Mouse (Mus musculus) MEL (cell line): ENCODE measurements around the gene Foxg1. TPM values are rescaled to one million over a fixed set of nuclear protein-coding genes. Genes with fewer than 3 reads are reported as not detected.

Experiments used
- DNase-seq: peaks from one replicate; pipeline ENCODE4 v3.0.0; 2011; ENCODE audit warnings: low read depth, low spot score
- H3K27ac ChIP-seq: 2 replicates; pipeline ENCODE4 v1.5.1; 2012; ENCODE audit warnings: low read depth, mild to moderate bottlenecking, control low read depth, low read length, moderate library complexity; ENCODE audit not compliant: control insufficient read depth
- H3K27me3 ChIP-seq, 2 experiments: fragments of 150-350 bp in 1 of 2; sonication (generic) in 1 of 2; 2 replicates each; pipeline ENCODE4 v1.6.1; 2012; ENCODE audit warnings: low read length in 2 of 2, mild to moderate bottlenecking in 2 of 2, improper control_type of control experiment in 1 of 2, moderate library complexity in 1 of 2; ENCODE audit not compliant: insufficient read depth in 2 of 2, control insufficient read depth in 1 of 2
- H3K36me3 ChIP-seq, 2 experiments: 2 replicates each; pipeline ENCODE4 v1.6.1; 2012 to 2014; ENCODE audit warnings: low read length in 2 of 2, improper control_type of control experiment in 1 of 2, inconsistent platforms in 1 of 2, mild to moderate bottlenecking in 1 of 2; ENCODE audit not compliant: insufficient read depth in 2 of 2, control insufficient read depth in 1 of 2
- H3K4me1 ChIP-seq, 2 experiments: fragments of 150-350 bp in 1 of 2; sonication (generic) in 1 of 2; 2 replicates each; pipeline ENCODE4 v1.6.1; 2012; ENCODE audit warnings: low read length in 2 of 2, improper control_type of control experiment in 1 of 2, mild to moderate bottlenecking in 1 of 2; ENCODE audit not compliant: insufficient read depth in 2 of 2, control insufficient read depth in 1 of 2
- H3K4me3 ChIP-seq, 2 experiments: fragments of 150-350 bp in 1 of 2; sonication (generic) in 1 of 2; 2 replicates each; pipeline ENCODE4 v1.5.1; 2012; ENCODE audit warnings: low read depth in 2 of 2, low read length in 2 of 2, mild to moderate bottlenecking in 2 of 2, moderate library complexity in 2 of 2, control low read depth in 1 of 2, improper control_type of control experiment in 1 of 2; ENCODE audit not compliant: control insufficient read depth in 1 of 2, insufficient read depth in 1 of 2
- H3K79me2 ChIP-seq: 2 replicates; pipeline ENCODE4 v1.6.1; 2012; ENCODE audit warnings: mild to moderate bottlenecking, low read length, moderate library complexity; ENCODE audit not compliant: control insufficient read depth, poor library complexity, insufficient read depth
- H3K9ac ChIP-seq: 2 replicates; pipeline ENCODE4 v1.6.1; 2012; ENCODE audit warnings: low read depth, mild to moderate bottlenecking, control low read depth, low read length, moderate library complexity; ENCODE audit not compliant: control insufficient read depth, poor library complexity, severe bottlenecking
- H3K9me3 ChIP-seq: fragments of 150-350 bp; sonication (generic); replicated peaks from 2 replicates; pipeline ENCODE4 v1.6.1; 2012; ENCODE audit warnings: mild to moderate bottlenecking, low read length, improper control_type of control experiment, moderate library complexity; ENCODE audit not compliant: insufficient read depth
- CHD1 ChIP-seq: IDR thresholded peaks from 2 replicates; pipeline ENCODE4 v1.6.1; 2012; ENCODE audit warnings: low read depth, mild to moderate bottlenecking, inconsistent platforms, low read length, improper control_type of control experiment
- E2F4 ChIP-seq: IDR thresholded peaks from 2 replicates; pipeline ENCODE4 v1.6.1; 2011; ENCODE audit warnings: low read depth, low read length, improper control_type of control experiment, borderline replicate concordance
- ELF1 ChIP-seq: IDR thresholded peaks from 2 replicates; pipeline ENCODE4 v1.6.1; 2014; ENCODE audit warnings: low read depth, mild to moderate bottlenecking, inconsistent platforms, low read length, improper control_type of control experiment, moderate library complexity
- GATA1 ChIP-seq: IDR thresholded peaks from 2 replicates; pipeline ENCODE4 v1.6.1; 2011; ENCODE audit warnings: low read depth, low read length, improper control_type of control experiment
- KAT2A ChIP-seq: conservative IDR thresholded peaks from 2 replicates; pipeline ENCODE4 v1.6.1; 2012; ENCODE audit warnings: low read depth, low read length, improper control_type of control experiment, inconsistent platforms
- MAX ChIP-seq: IDR thresholded peaks from 2 replicates; pipeline ENCODE4 v1.6.1; 2011; ENCODE audit warnings: low read length, improper control_type of control experiment
- MEF2A ChIP-seq: IDR thresholded peaks from 2 replicates; pipeline ENCODE4 v1.6.1; 2014; ENCODE audit warnings: low read depth, mild to moderate bottlenecking, inconsistent platforms, low read length, improper control_type of control experiment; ENCODE audit not compliant: poor library complexity, insufficient replicate concordance, severe bottlenecking; ENCODE audit errors: extremely low read depth
- MYC ChIP-seq: IDR thresholded peaks from 2 replicates; pipeline ENCODE4 v1.6.1; 2011; ENCODE audit warnings: low read depth, mild to moderate bottlenecking, low read length, improper control_type of control experiment, moderate library complexity
- NELFE ChIP-seq: IDR thresholded peaks from 2 replicates; pipeline ENCODE4 v1.6.1; 2011; ENCODE audit warnings: low read depth, low read length, improper control_type of control experiment
- POLR2A ChIP-seq, 2 experiments: IDR thresholded peaks; 2 replicates each; pipeline ENCODE4 v1.6.1; 2011 to 2012; ENCODE audit warnings: low read length in 2 of 2, mild to moderate bottlenecking in 2 of 2, control low read depth in 1 of 2, improper control_type of control experiment in 1 of 2, low read depth in 1 of 2, moderate library complexity in 1 of 2; ENCODE audit not compliant: control insufficient read depth in 1 of 2, insufficient read depth in 1 of 2, poor library complexity in 1 of 2
- POLR2AphosphoS2 ChIP-seq: IDR thresholded peaks from 2 replicates; pipeline ENCODE4 v1.6.1; 2011; ENCODE audit warnings: low read length, improper control_type of control experiment
- POLR2AphosphoS5 ChIP-seq: IDR thresholded peaks from 2 replicates; pipeline ENCODE4 v1.6.1; 2012; ENCODE audit warnings: low read depth, borderline replicate concordance, mild to moderate bottlenecking, inconsistent platforms, low read length, moderate library complexity, mixed read lengths
- RCOR1 ChIP-seq: IDR thresholded peaks from 2 replicates; pipeline ENCODE4 v1.6.1; 2012; ENCODE audit warnings: low read depth, mild to moderate bottlenecking, inconsistent platforms, low read length, improper control_type of control experiment
- SMC3 ChIP-seq: IDR thresholded peaks from 2 replicates; pipeline ENCODE4 v1.6.1; 2011; ENCODE audit warnings: low read depth, low read length, improper control_type of control experiment
- TAL1 ChIP-seq: IDR thresholded peaks from 2 replicates; pipeline ENCODE4 v1.6.1; 2012; ENCODE audit warnings: mild to moderate bottlenecking, inconsistent platforms, low read length, moderate library complexity, mixed read lengths
- TBP ChIP-seq: IDR thresholded peaks from 2 replicates; pipeline ENCODE4 v1.8.0; 2011; ENCODE audit warnings: low read depth, low read length, improper control_type of control experiment
- UBTF ChIP-seq: IDR thresholded peaks from 2 replicates; pipeline ENCODE4 v1.6.1; 2012; ENCODE audit warnings: low read depth, mild to moderate bottlenecking, inconsistent platforms, low read length, improper control_type of control experiment, moderate library complexity, borderline replicate concordance; ENCODE audit not compliant: insufficient read depth
- ZC3H11A ChIP-seq: IDR thresholded peaks from 2 replicates; pipeline ENCODE4 v1.6.1; 2012; ENCODE audit warnings: low read depth, mild to moderate bottlenecking, inconsistent platforms, low read length, improper control_type of control experiment
- polyA plus RNA-seq, 2 experiments: library from polyadenylated mRNA; stranded (reverse) in 1 of 2; unstranded in 1 of 2; fragments of >175 nt in 1 of 2; fragments of >200 nt in 1 of 2; gene quantifications; 2 replicates each; pipeline versions ENCODE4 v1.2.1 to v1.2.4; 2012; ENCODE audit warnings: low replicate concordance in 2 of 2, low read depth in 1 of 2; ENCODE audit not compliant: insufficient read length in 2 of 2, insufficient read depth in 1 of 2, missing spikeins in 1 of 2
- total RNA-seq: library from RNA; depleted of rRNA; stranded (reverse); fragments of 300-350 nt; gene quantifications from 2 replicates; pipeline ENCODE4 v1.2.3, GENCODE M21; 2012

Gene Foxg1
- total and polyA plus RNA-seq, 3 experiments = not detected

GRCm38 (mm10) chr12:49389666-49390065 lies 7.2 kb downstream of the Foxg1 start:
- Histone ChIP-seq H3K9me3 (no peaks in the 10 kb centered on the region), H3K36me3 (no peaks in the 10 kb centered on the region), H3K79me2 (no peaks in the 10 kb centered on the region), H3K4me3 (no peak overlapping the region), H3K27ac (no peak overlapping the region), H3K27me3 (no peaks in the 10 kb centered on the region), H3K4me1 (no peaks in the 10 kb centered on the region), H3K9ac (no peak overlapping the region)
- TF ChIP-seq TAL1 = no peak
- no peak for TF ChIP-seq TBP
- no peak for TF ChIP-seq MYC
- no peak for TF ChIP-seq KAT2A
- no peak for TF ChIP-seq ZC3H11A
- TF ChIP-seq GATA1 = no peak
- TF ChIP-seq E2F4 = no peak
- TF ChIP-seq MAX = no peak
- TF ChIP-seq POLR2AphosphoS2 = no peak
- TF ChIP-seq ELF1 = no peak
- TF ChIP-seq MEF2A = no peak
- TF ChIP-seq RCOR1 = no peak
- no peak for TF ChIP-seq POLR2AphosphoS5
- DNase-seq = no peak

GRCm38 (mm10) chr12:49390257-49390656 lies 7.8 kb downstream of the Foxg1 start:
- no peaks in the 10 kb centered on the region for H3K9me3 ChIP-seq
- no peaks in the 10 kb centered on the region for H3K36me3 ChIP-seq
- H3K27me3 ChIP-seq = no peaks in the 10 kb centered on the region
- H3K27ac ChIP-seq = no peak overlapping the region
- TF ChIP-seq ZC3H11A (no peak), ELF1 (no peak), MAX (no peak), NELFE (no peak), RCOR1 (no peak), SMC3 (no peak), POLR2A (IDR thresholded peaks at IDR 0.05; ENCODE audit: control insufficient read depth in 1 of 2, insufficient read depth in 1 of 2, low read depth in 1 of 2, low read length in 2 of 2, poor library complexity in 1 of 2) (no peak)
- no peak overlapping the region for H3K4me3 ChIP-seq
- H3K79me2 ChIP-seq = no peaks in the 10 kb centered on the region
- no peaks in the 10 kb centered on the region for H3K4me1 ChIP-seq
- no peak overlapping the region for H3K9ac ChIP-seq
- no peak for DNase-seq

GRCm38 (mm10) chr12:49390926-49391304 lies 8.5 kb downstream of the Foxg1 start:
- Histone ChIP-seq H3K4me1 (no peaks in the 10 kb centered on the region), H3K79me2 (no peaks in the 10 kb centered on the region), H3K9ac (no peak overlapping the region), H3K27ac (no peak overlapping the region), H3K4me3 (no peak overlapping the region), H3K27me3 (no peaks in the 10 kb centered on the region), H3K36me3 (no peaks in the 10 kb centered on the region), H3K9me3 (no peaks in the 10 kb centered on the region)
- TF ChIP-seq POLR2AphosphoS5 (no peak), UBTF (no peak), MEF2A (no peak), CHD1 (no peak)
- DNase-seq = no peak
